Mouse (Mus musculus): ENCODE results near the gene Npy. TPM values are rescaled to one million over a fixed set of nuclear protein-coding genes. Genes with fewer than 3 reads are reported as not detected.

The Npy gene
- polyA plus RNA-seq, 1 experiment from 2014 or later: 16.0 TPM

- WGBS: 45% methylated on average over 8 of the region's 8 CpGs
- no peaks in the 10 kb centered on the region for H3K27me3 ChIP-seq (ENCODE audit: control insufficient read depth, insufficient read depth, low read length)
Observed at GRCm38 (mm10) chr6:49804105-49804504, 18.4 kb upstream of the Npy start.

GRCm38 (mm10) chr6:49808076-49808475 is 14.4 kb upstream of the Npy start:
- no peaks in the 10 kb centered on the region for H3K36me3 ChIP-seq (ENCODE audit: control insufficient read depth, insufficient read depth, low read length)
- H3K27ac ChIP-seq (ENCODE audit: low read depth, low read length): 0 out of 2 replicates have a peak overlapping the region, but pooled peaks have one; percentile 1
- H3K9ac ChIP-seq (ENCODE audit: low read depth, low read length): no peak overlapping the region
- H3K4me3 ChIP-seq (ENCODE audit: low read length): peak overlapping the region; percentile 21; the same call in 1 of the 2 replicates
- H3K9me3 ChIP-seq (ENCODE audit: control insufficient read depth, low read length): no peaks in the 10 kb centered on the region
- ATAC-seq (ENCODE audit: low FRiP score, low TSS enrichment): no peak
- 20% methylated on average over 13 of the region's 13 CpGs for WGBS
- peak overlapping the region; percentile 42 for H3K4me2 ChIP-seq (replicated peaks; ENCODE audit: low read depth, low read length)
- H3K27me3 ChIP-seq (ENCODE audit: control insufficient read depth, insufficient read depth, low read length): no peaks in the 10 kb centered on the region
- H3K4me1 ChIP-seq (ENCODE audit: control insufficient read depth, insufficient read depth, low read length): 0 out of 2 replicates have a peak, but pooled peaks cover 3% of the 10 kb centered on the region

More at GRCm38 (mm10) chr6:49804105-49804504, 18.4 kb upstream of the Npy start:
- no peak overlapping the region for H3K9ac ChIP-seq (ENCODE audit: low read depth, low read length)
- no peak overlapping the region for H3K4me3 ChIP-seq (ENCODE audit: low read length)
- ATAC-seq (ENCODE audit: low FRiP score, low TSS enrichment): no peak
- no peak overlapping the region for H3K4me2 ChIP-seq (replicated peaks; ENCODE audit: low read depth, low read length)
- H3K4me1 ChIP-seq (ENCODE audit: control insufficient read depth, insufficient read depth, low read length): 0 out of 2 replicates have a peak, but pooled peaks cover 3% of the 10 kb centered on the region
- H3K9me3 ChIP-seq (ENCODE audit: control insufficient read depth, low read length): no peaks in the 10 kb centered on the region
- H3K27ac ChIP-seq (ENCODE audit: low read depth, low read length): no peak overlapping the region
- H3K36me3 ChIP-seq (ENCODE audit: control insufficient read depth, insufficient read depth, low read length): no peaks in the 10 kb centered on the region

GRCm38 (mm10) chr6:49817183-49817582 is 5.3 kb upstream of the Npy start:
- Histone ChIP-seq H3K9ac (ENCODE audit: low read depth, low read length) (no peak overlapping the region), H3K4me3 (ENCODE audit: low read length) (no peak overlapping the region), H3K27ac (ENCODE audit: low read depth, low read length) (no peak overlapping the region), H3K4me2 (replicated peaks; ENCODE audit: low read depth, low read length) (no peak overlapping the region), H3K27me3 (ENCODE audit: control insufficient read depth, insufficient read depth, low read length) (peaks cover 19% of the 10 kb centered on the region), H3K9me3 (ENCODE audit: control insufficient read depth, low read length) (no peaks in the 10 kb centered on the region), H3K4me1 (ENCODE audit: control insufficient read depth, insufficient read depth, low read length) (no peaks in the 10 kb centered on the region), H3K36me3 (ENCODE audit: control insufficient read depth, insufficient read depth, low read length) (no peaks in the 10 kb centered on the region)
- 66% methylated on average over 5 of the region's 5 CpGs for WGBS
- no peak for ATAC-seq (ENCODE audit: low FRiP score, low TSS enrichment)

- no peak overlapping the region for H3K4me3 ChIP-seq (ENCODE audit: low read length)
- no peaks in the 10 kb centered on the region for H3K9me3 ChIP-seq (ENCODE audit: control insufficient read depth, low read length)
- no peak for ATAC-seq (ENCODE audit: low FRiP score, low TSS enrichment)
- no peaks in the 10 kb centered on the region for H3K4me1 ChIP-seq (ENCODE audit: control insufficient read depth, insufficient read depth, low read length)
- 74% methylated on average over 6 of the region's 6 CpGs for WGBS
- no peak overlapping the region for H3K4me2 ChIP-seq (replicated peaks; ENCODE audit: low read depth, low read length)
- no peak overlapping the region for H3K9ac ChIP-seq (ENCODE audit: low read depth, low read length)
- peaks cover 24% of the 10 kb centered on the region for H3K27me3 ChIP-seq (ENCODE audit: control insufficient read depth, insufficient read depth, low read length)
- H3K36me3 ChIP-seq (ENCODE audit: control insufficient read depth, insufficient read depth, low read length): no peaks in the 10 kb centered on the region
- no peak overlapping the region for H3K27ac ChIP-seq (ENCODE audit: low read depth, low read length)
Observed at GRCm38 (mm10) chr6:49817625-49818024, 4.9 kb upstream of the Npy start.

- H3K4me1 ChIP-seq (ENCODE audit: control insufficient read depth, insufficient read depth, low read length): no peaks in the 10 kb centered on the region
- no peak for ATAC-seq (ENCODE audit: low FRiP score, low TSS enrichment)
- H3K4me3 ChIP-seq (ENCODE audit: low read length): peak overlapping the region; percentile 44
- under 1% methylated on average over 10 of the region's 10 CpGs for WGBS
- peak overlapping the region; percentile 88 for H3K4me2 ChIP-seq (replicated peaks; ENCODE audit: low read depth, low read length)
- no peaks in the 10 kb centered on the region for H3K9me3 ChIP-seq (ENCODE audit: control insufficient read depth, low read length)
- H3K27me3 ChIP-seq (ENCODE audit: control insufficient read depth, insufficient read depth, low read length): peaks cover 57% of the 10 kb centered on the region
- H3K9ac ChIP-seq (ENCODE audit: low read depth, low read length): peak overlapping the region; percentile 45; the same call in 1 of the 2 replicates
- H3K27ac ChIP-seq (ENCODE audit: low read depth, low read length): no peak overlapping the region
- H3K36me3 ChIP-seq (ENCODE audit: control insufficient read depth, insufficient read depth, low read length): no peaks in the 10 kb centered on the region
Observed at GRCm38 (mm10) chr6:49822871-49823230, 341 bp downstream of the Npy start.

GRCm38 (mm10) chr6:49823371-49823770 is 861 bp downstream of the Npy start:
- no peaks in the 10 kb centered on the region for H3K4me1 ChIP-seq (ENCODE audit: control insufficient read depth, insufficient read depth, low read length)
- H3K27me3 ChIP-seq (ENCODE audit: control insufficient read depth, insufficient read depth, low read length): peaks cover 57% of the 10 kb centered on the region
- H3K4me2 ChIP-seq (replicated peaks; ENCODE audit: low read depth, low read length): peak overlapping the region; percentile 10; the same call in 1 of the 2 replicates
- H3K9me3 ChIP-seq (ENCODE audit: control insufficient read depth, low read length): no peaks in the 10 kb centered on the region
- ATAC-seq (ENCODE audit: low FRiP score, low TSS enrichment): no peak
- peak overlapping the region; percentile 44; the same call in 1 of the 2 replicates for H3K4me3 ChIP-seq (ENCODE audit: low read length)
- WGBS: 6% methylated on average over 15 of the region's 15 CpGs
- no peak overlapping the region for H3K9ac ChIP-seq (ENCODE audit: low read depth, low read length)
- H3K27ac ChIP-seq (ENCODE audit: low read depth, low read length): no peak overlapping the region
- no peaks in the 10 kb centered on the region for H3K36me3 ChIP-seq (ENCODE audit: control insufficient read depth, insufficient read depth, low read length)

GRCm38 (mm10) chr6:49823821-49824220 is 1.3 kb downstream of the Npy start:
- no peak overlapping the region for H3K4me3 ChIP-seq (ENCODE audit: low read length)
- H3K4me2 ChIP-seq (replicated peaks; ENCODE audit: low read depth, low read length): peak overlapping the region; percentile 10; the same call in 1 of the 2 replicates
- WGBS: 16% methylated on average over 2 of the region's 2 CpGs
- no peaks in the 10 kb centered on the region for H3K4me1 ChIP-seq (ENCODE audit: control insufficient read depth, insufficient read depth, low read length)
- no peak overlapping the region for H3K9ac ChIP-seq (ENCODE audit: low read depth, low read length)
- no peaks in the 10 kb centered on the region for H3K9me3 ChIP-seq (ENCODE audit: control insufficient read depth, low read length)
- peaks cover 57% of the 10 kb centered on the region for H3K27me3 ChIP-seq (ENCODE audit: control insufficient read depth, insufficient read depth, low read length)
- H3K27ac ChIP-seq (ENCODE audit: low read depth, low read length): no peak overlapping the region
- ATAC-seq (ENCODE audit: low FRiP score, low TSS enrichment): no peak
- no peaks in the 10 kb centered on the region for H3K36me3 ChIP-seq (ENCODE audit: control insufficient read depth, insufficient read depth, low read length)

GRCm38 (mm10) chr6:49831579-49831978 is 9.1 kb downstream of the Npy start:
- Histone ChIP-seq H3K9me3 (ENCODE audit: control insufficient read depth, low read length) (no peaks in the 10 kb centered on the region), H3K27me3 (ENCODE audit: control insufficient read depth, insufficient read depth, low read length) (no peaks in the 10 kb centered on the region), H3K27ac (ENCODE audit: low read depth, low read length) (no peak overlapping the region), H3K4me2 (replicated peaks; ENCODE audit: low read depth, low read length) (no peak overlapping the region), H3K36me3 (ENCODE audit: control insufficient read depth, insufficient read depth, low read length) (no peaks in the 10 kb centered on the region), H3K4me3 (ENCODE audit: low read length) (no peak overlapping the region), H3K4me1 (ENCODE audit: control insufficient read depth, insufficient read depth, low read length) (no peaks in the 10 kb centered on the region), H3K9ac (ENCODE audit: low read depth, low read length) (no peak overlapping the region)
- 74% methylated on average over 2 of the region's 2 CpGs for WGBS
- ATAC-seq (ENCODE audit: low FRiP score, low TSS enrichment): no peak

GRCm38 (mm10) chr6:49856830-49857229 is 34.3 kb downstream of the Npy start:
- no peak overlapping the region for H3K4me2 ChIP-seq (replicated peaks; ENCODE audit: low read depth, low read length)
- no peak overlapping the region for H3K4me3 ChIP-seq (ENCODE audit: low read length)
- WGBS: 73% methylated on average over 2 of the region's 2 CpGs
- H3K4me1 ChIP-seq (ENCODE audit: control insufficient read depth, insufficient read depth, low read length): no peaks in the 10 kb centered on the region
- H3K9me3 ChIP-seq (ENCODE audit: control insufficient read depth, low read length): no peaks in the 10 kb centered on the region
- no peak overlapping the region for H3K27ac ChIP-seq (ENCODE audit: low read depth, low read length)
- no peak overlapping the region for H3K9ac ChIP-seq (ENCODE audit: low read depth, low read length)
- no peaks in the 10 kb centered on the region for H3K36me3 ChIP-seq (ENCODE audit: control insufficient read depth, insufficient read depth, low read length)
- ATAC-seq (ENCODE audit: low FRiP score, low TSS enrichment): no peak
- H3K27me3 ChIP-seq (ENCODE audit: control insufficient read depth, insufficient read depth, low read length): no peaks in the 10 kb centered on the region

Data from kidney, embryonic 14.5 days (tissue).